Mouse (Mus musculus): ENCODE measurements around the gene Slc11a2.

Gene Slc11a2

GRCm38 (mm10) chr15:100424396-100425122 is at the start of gene Slc11a2:
TSS of gene Slc11a2 (minus strand) at chr15:100425072.
- no peak for DNase-seq (ENCODE audit: low spot score)

- no peak for DNase-seq (ENCODE audit: low spot score)
These were observed 49.1 kb upstream of the Slc11a2 start for GRCm38 (mm10) chr15:100473926-100474503.

- DNase-seq (ENCODE audit: low spot score) = no peak
These were observed 45.2 kb upstream of the Slc11a2 start for GRCm38 (mm10) chr15:100470037-100470436.

GRCm38 (mm10) chr15:100469189-100469545 is 44.3 kb upstream of the Slc11a2 start:
- DNase-seq (ENCODE audit: low spot score) = no peak

- DNase-seq (ENCODE audit: low spot score) = peak; percentile 84
These were observed 43.7 kb upstream of the Slc11a2 start, which contains the start of gene Letmd1 for GRCm38 (mm10) chr15:100468295-100469188. TSS of gene Letmd1 (plus strand) at chr15:100469023.

GRCm38 (mm10) chr15:100467738-100468137 is 42.9 kb upstream of the Slc11a2 start:
- no peak for DNase-seq (ENCODE audit: low spot score)

- no peak for DNase-seq (ENCODE audit: low spot score)
These were observed 40.6 kb upstream of the Slc11a2 start for GRCm38 (mm10) chr15:100465432-100465831.

- peak; percentile 71 for DNase-seq (ENCODE audit: low spot score)
These were observed 38.8 kb upstream of the Slc11a2 start for GRCm38 (mm10) chr15:100463712-100464111.

- DNase-seq (ENCODE audit: low spot score) = no peak
These were observed 37.2 kb upstream of the Slc11a2 start for GRCm38 (mm10) chr15:100462086-100462485.

GRCm38 (mm10) chr15:100461646-100462045 is 36.8 kb upstream of the Slc11a2 start:
- no peak for DNase-seq (ENCODE audit: low spot score)

GRCm38 (mm10) chr15:100460942-100461341 is 36.1 kb upstream of the Slc11a2 start:
- DNase-seq (ENCODE audit: low spot score) = peak; percentile 33

GRCm38 (mm10) chr15:100458055-100458454 is 33.2 kb upstream of the Slc11a2 start:
- DNase-seq (ENCODE audit: low spot score) = peak; percentile 70

- DNase-seq (ENCODE audit: low spot score) = peak; percentile 72
These were observed 32.5 kb upstream of the Slc11a2 start for GRCm38 (mm10) chr15:100457340-100457739.

GRCm38 (mm10) chr15:100456356-100456991 is 31.6 kb upstream of the Slc11a2 start:
- DNase-seq (ENCODE audit: low spot score) = no peak

- no peak for DNase-seq (ENCODE audit: low spot score)
These were observed 27.6 kb upstream of the Slc11a2 start for GRCm38 (mm10) chr15:100452486-100452885.

- peak; percentile 32 for DNase-seq (ENCODE audit: low spot score)
These were observed 26.4 kb upstream of the Slc11a2 start for GRCm38 (mm10) chr15:100451245-100451644.

GRCm38 (mm10) chr15:100449495-100449894 is 24.6 kb upstream of the Slc11a2 start:
- no peak for DNase-seq (ENCODE audit: low spot score)

- DNase-seq (ENCODE audit: low spot score) = no peak
These were observed 23.7 kb upstream of the Slc11a2 start for GRCm38 (mm10) chr15:100448572-100448971.

GRCm38 (mm10) chr15:100446887-100447286 is 22.0 kb upstream of the Slc11a2 start:
- no peak for DNase-seq (ENCODE audit: low spot score)

GRCm38 (mm10) chr15:100443126-100443922 is 18.5 kb upstream of the Slc11a2 start:
- DNase-seq (ENCODE audit: low spot score) = peak; percentile 88

- no peak for DNase-seq (ENCODE audit: low spot score)
These were observed 11.6 kb upstream of the Slc11a2 start for GRCm38 (mm10) chr15:100436518-100436917.

Data from urinary bladder, postnatal 14 days (tissue).